Mouse (Mus musculus): ENCODE measurements around the gene Mtmr4.

Gene Mtmr4

DNA sequence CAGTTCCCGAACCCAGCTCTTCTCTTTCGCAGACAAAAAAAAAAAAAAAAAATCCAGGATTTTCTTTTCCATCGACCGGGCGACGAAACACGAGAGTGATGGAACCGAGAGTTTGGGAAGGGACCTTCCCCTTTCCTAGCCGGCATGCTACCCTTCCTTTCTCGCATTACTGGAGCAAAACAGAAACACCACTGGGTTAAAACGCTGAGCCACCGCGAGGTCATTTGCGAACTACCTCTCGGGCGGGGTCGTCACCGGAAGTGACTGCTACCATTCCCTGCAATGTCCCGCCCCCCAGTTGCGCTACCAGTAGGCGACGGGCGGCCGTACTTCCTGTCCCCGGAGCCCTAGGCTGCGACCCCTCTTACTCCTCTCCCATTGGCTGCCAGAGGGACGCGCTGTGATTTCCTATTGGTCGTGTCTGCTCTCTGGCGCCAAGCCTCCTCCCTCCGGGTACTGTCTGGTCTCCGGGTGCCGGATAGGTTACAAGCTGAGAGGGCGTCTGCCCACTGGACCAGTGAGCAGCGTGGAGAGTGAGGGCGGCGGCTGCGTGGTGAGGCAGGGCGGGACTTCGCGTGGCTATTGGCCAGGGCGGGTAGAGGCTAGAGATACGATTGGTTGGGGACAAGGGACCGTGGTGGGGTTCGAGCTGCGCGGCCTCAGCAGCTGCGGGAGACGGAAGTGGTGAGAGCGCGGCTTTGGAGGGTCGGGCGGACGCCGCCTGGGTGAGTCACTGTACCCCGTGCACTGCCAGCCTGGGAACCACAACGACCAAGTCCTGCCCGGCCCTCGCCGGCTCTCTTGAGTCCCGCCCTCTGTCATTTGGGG, at the start of gene Mtmr4:
Gene Mtmr4 (plus strand): TSS at position 637 of the 828 bp plus-strand sequence.
- peak; percentile 99 for DNase-seq

DNA sequence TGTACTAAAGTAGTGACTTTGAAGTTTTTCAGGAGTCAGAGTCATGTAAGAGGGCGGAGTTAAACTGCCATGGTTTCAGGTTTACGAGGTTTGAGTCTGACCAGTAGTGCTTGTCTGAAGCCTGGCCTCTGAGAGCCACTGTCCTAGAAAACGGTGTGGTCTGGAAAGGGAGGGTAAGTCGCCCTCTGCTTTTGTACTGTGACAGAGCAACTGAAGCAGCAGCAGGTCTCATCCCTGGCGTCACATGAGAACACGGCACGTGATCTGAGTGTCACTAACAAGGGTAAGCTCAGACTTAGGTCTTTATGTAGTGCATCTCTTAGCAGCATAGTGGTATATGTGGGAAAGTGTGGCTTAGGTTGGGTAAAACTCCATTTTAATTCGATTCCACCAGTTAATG, 49.7 kb upstream of the Mtmr4 start:
- DNase-seq = no peak

- no peak for DNase-seq
Observed at GRCm38 (mm10) chr11:87542906-87543305, 49.1 kb upstream of the Mtmr4 start.

DNA sequence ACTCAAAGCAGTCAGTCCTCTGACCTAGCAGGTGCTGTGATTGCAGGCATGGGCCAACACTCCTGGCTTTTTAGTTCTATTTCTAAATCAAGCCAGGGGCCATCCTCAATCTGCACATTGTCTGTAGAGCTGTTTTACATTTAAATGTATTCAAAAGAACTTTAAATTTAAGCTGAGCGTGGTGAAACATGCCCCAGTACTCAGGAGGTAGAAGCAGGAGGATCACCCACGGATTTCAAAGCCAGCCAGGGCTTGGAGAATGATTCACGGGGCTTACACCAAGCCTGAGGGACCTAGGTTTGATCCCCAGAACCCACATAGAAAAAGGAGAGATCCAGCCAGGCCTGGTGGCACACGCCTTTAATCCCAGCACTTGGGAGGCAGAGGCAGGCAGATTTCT, 38.6 kb upstream of the Mtmr4 start:
- DNase-seq = no peak

DNA sequence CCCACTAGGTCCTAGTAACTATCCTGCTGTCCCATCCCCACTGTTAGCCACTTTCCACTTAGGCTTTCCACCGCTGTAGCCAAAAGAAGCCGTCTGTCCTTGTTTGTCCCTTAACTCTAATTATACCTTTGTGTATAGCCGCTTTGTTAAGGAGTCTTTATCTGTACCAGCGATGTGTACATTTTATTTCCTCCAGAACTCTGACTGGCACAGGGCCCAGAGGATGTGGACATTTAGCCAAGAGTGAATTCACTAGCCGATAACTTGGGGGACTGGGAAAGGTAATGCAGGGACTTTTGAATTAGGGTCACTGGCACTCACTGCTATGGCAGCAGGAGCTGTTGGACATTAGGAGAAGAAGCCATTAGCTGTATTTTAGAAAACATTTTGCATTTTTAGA, 37.6 kb upstream of the Mtmr4 start:
- no peak for DNase-seq

GRCm38 (mm10) chr11:87555106-87555703, 36.8 kb upstream of the Mtmr4 start:
- no peak for DNase-seq

DNA sequence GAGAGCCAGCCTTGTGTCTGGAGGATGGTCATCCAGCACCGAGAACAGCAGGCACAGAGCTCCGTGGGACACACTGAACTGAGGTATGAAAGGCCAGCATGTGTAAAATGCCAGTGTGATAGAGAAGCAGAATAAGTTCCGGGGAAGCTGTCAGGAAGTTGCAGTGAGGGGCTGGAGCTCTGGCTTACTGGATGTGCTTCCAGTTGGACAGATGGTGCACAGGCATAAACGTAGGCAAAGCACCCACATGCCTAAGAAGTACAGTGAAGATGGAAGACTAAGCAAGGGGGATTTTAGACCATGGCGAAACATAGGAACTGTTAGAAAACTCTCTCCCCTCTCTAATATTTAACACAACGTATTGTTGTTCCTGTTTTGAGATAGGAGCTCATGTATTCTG, 30.8 kb upstream of the Mtmr4 start:
- DNase-seq = no peak

DNA sequence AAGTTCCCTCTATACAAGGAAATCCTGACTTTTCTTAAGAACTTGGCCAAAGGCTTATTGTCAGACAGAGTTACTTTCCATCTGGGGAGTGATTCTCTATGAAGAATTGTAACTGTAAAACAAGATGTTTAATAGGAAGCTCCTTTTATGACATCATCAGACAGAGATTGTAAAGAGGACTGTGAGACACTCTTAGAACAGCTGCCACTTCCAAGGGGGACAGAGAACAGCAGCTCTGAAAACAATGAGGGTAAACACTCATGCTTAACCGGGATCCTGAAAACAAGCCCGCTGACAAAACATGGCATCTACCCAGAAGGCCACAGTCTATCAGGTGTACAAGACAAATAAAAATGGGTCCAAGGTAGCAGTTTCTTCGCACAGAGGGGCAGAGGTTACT, 25.5 kb upstream of the Mtmr4 start, which contains the start of gene Gm11492:
Gene Gm11492 (plus strand): TSS at position 153 of the 400 bp plus-strand sequence.
- DNase-seq = no peak

GRCm38 (mm10) chr11:87568255-87568953, 23.6 kb upstream of the Mtmr4 start, which contains the start of gene Sept4:
Gene Sept4 (plus strand): TSS chr11:87568903.
- no peak for DNase-seq

DNA sequence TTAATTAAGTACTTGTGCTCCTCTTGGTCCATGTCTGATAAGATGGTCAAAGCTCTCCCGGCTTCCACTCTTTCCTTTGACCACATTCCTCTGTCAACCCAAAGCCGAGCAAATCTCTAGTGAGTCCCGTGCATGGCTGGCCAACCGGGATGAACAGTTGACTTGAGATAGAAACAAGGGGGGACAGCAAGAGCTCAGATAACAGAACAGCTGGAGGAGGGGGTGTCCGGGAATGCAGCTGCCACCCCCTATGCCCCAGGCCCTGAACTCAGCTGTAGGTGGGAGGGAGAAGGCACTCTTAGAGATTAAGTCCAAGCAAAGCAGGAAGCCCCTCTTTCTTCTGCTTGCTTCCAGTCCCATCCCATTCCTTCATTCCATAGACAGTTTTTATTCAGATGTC, 21.2 kb upstream of the Mtmr4 start:
- no peak for DNase-seq

- DNase-seq = no peak
Observed at GRCm38 (mm10) chr11:87571361-87571950, 20.5 kb upstream of the Mtmr4 start.

DNA sequence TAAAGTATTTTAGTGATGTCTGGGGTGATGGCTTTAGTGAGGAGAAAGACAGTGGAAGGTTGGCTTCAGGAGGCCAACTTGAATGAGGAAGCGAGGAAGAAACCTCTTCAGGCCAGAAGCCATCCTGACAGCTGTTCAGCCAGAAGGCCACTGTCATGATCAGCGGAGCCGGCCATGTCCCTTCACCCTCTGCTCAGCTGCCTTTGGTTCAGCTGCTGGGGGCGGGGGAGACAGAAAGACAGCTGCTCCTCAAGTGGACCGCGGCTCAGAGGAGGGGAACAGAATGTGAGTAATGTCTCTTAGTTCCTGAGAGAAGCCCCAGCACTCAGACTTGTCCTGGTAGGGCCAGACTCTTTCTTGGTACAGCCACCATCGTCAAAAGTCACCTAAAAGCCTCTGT, 18.2 kb upstream of the Mtmr4 start:
- DNase-seq = peak; percentile 55

GRCm38 (mm10) chr11:87574520-87575180, 17.3 kb upstream of the Mtmr4 start:
- DNase-seq = no peak

- peak; percentile 61 for DNase-seq
Observed at GRCm38 (mm10) chr11:87577601-87578248, 14.2 kb upstream of the Mtmr4 start.

DNA sequence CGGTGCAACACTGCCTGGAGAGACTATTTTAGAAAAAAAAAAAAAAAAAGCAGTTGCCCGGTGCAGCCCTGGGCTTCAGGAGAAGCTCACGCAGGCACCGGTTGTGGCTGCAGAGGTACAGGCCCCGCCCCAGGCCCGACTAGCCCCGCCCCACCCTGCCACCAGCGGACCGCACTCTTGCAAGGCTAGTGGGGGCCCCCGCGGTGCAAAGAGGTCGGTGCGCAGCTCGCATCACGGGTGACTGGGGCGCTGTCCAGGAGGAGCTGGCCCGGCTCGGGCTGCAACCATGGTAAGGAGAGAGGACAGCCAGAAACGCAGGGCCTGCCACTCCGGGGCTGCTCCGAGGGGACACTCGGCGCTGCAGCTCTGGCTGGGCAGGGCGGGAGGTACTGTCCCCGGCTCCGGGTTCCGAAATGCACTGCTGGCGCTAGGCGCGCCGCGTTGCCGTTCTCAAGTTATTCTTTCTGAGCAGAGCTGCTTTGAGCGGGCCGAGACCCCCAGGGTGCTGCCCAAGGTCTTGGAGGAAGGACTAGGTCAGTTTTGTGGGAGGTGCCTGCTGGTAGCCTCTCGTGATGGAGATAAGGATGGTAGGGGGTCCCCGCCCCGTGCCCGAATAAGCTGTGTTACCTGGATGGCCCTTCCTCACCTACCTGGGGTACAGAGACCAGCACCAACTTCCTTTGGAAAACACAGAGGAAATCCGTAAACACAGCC, 13.6 kb upstream of the Mtmr4 start:
- DNase-seq = peak; percentile 88

- peak; percentile 58 for DNase-seq
Observed at GRCm38 (mm10) chr11:87578963-87579601, 12.9 kb upstream of the Mtmr4 start.

DNA sequence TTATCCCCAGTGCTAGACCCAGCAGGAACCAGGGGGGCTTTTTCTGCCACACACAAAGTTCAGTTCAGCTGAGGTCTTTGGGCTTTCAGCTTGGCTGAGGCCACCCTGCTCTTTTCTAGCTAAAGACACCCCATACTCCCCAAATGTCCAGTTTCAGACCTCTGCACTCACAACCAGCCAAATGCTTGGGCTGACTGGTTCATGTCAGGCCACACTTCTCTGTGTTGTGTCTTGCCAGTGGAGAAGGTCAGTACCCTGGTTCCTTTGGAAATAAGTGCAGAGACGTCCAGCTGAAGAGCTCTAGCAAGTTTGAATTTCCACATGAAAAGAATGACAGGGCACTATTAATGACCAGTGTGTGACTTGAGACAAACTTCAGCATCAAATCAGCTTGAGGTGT, 12.2 kb upstream of the Mtmr4 start:
- no peak for DNase-seq

DNA sequence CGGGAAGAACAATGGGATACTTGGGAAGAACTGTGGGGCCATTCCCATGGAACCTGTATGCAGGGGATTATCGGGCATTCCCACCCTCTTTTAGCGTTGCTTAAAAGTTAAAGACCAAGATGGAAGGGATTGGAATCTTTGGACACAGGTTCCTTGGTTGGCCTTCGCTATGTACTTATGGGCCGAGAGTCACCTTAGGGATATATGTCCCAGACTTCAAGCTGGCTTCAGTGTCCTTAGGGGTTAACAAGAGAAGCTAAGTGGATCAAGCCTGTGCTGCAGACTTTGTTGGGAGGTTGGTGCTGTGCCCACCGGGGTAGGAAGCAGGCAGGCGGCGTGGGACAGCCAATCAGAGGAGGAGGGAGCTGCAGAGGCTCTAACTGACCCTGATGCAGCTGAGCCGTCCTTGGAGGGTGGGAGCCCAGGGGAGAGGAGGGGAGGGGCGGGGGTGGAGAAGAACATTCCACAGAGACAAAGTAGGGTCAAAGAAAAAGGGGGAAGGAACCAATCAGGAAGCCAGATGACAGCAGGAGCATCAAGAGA, 11.3 kb upstream of the Mtmr4 start:
- no peak for DNase-seq

DNA sequence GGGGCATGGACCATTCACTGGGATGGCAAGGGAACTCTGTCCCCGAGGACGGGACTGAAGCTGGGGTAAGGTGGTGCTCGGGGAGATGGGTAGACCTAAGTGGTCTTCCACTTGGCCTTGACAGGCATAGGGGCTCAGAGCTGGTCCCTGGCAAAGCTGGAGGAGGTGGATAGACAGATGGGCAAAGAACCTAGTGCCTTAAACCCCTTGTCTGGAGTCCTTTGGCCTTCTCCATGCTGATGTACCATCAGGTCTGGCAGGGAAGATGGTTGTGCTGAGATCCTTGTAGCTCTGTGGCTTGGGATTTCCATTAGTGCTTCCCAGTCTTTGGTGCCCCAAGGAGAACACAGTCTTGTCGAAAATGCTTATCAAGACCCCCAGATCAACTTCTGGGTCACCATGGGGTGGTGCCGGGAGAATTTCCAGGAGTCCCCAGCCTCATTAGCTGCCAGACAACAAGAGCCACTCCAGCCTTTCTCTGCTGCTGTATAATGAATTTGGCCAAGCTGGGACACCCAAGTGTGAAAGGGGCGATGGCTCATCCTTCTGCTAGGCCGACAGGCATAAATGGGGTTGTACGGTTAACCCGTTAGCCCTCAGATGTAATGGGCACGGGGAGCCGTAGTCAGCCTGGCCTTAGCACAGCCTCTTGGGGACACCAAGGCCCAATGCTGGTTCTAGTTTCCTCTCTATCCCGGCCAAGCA, 10.6 kb upstream of the Mtmr4 start:
- DNase-seq = no peak
